Mouse (Mus musculus): ENCODE data around the gene Ptprf.

Gene Ptprf

DNA sequence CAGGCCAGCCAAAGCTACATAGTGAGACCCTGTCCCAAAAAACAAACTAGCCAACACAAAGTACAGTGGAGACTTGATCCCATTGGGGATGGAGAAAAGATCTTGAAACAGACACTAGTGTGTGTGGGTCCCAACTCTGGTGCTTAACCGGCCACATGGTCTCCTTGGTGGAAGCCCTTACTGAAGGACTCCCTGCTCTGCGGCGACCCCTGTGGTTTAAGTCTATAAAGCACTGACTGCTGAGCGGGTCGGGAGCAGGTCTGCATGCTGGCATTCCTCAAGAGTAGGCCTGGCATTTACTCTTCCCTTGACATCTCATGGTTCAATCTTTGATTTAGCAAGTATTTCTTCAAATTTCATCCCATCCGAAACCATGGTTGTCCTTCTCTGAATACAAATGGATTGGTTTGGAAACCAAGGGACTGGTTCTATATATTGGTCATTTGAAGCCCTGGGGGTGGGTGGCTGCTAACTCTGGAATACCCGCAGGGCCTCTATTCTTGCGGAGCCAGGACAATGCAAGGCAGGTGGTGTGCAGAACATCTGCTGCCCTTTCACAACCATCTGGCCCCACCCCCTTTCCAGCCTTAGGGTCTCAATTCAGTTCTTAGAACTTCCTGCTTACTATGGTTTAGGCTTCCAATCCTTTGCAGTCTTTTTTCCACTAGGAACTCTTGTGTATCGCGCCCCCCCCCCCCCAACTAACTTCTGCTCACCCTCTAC lies 84.1 kb downstream of the Ptprf start:
- DNase-seq (ENCODE audit: low read depth, low spot score) = no peak

DNA sequence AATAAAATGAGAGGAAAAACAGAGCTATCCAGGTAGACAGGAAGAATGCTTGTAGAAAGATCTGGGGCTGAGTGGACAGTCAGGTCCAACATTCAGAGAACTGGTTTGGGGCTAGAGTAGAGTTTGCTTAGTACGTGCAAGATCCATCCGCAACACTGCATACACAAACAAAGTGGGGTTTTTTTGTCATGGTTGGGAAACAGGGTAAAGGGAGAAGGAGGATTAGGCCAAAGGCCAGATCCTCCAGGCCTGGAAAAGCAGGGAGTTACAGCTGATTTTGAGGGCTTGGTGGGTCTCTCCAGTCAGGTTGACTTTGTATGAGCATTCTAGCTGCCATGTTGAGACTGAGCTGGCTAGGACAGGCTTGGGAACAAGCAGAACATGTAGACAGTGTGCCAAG lies 85.3 kb downstream of the Ptprf start:
- no peak for DNase-seq (ENCODE audit: low read depth, low spot score)

DNA sequence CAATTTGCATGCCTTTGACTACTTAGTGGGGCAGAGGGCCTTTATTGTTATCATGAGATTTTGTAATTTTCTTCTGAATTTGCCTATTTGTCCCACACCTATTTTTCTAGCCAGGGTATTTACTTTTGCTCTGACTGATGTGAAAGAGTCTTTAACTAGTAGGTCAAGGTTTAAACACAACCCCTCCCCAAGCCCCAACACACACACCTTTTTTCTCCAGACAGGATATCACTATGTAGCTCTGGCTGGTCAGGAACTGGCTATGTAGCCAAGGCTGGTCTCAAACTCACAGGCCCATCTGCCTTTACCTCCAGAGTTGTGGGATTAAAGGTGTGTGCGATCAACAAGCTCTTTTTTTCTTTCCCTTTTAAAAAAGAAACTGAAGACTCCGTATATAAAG lies 92.1 kb downstream of the Ptprf start:
- no peak for DNase-seq (ENCODE audit: low read depth, low spot score)

DNA sequence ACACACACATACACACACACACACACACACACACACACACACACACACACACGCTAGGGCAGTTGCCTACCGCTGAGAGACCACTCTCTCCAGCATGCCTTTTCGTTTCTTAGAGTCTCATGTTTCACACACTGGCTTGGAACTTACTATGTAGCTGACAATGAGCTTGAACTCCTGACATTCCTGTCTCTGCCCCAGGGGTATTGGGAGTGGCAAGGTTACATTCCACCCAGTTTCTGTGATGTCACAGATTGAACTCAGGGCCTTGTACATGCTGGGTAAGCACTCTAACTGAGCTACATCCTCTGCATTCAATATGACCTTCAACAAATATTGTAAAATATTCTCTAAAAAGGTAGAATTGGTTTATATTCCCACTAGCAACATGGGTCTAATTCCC lies 92.6 kb downstream of the Ptprf start:
- no peak for DNase-seq (ENCODE audit: low read depth, low spot score)

DNA sequence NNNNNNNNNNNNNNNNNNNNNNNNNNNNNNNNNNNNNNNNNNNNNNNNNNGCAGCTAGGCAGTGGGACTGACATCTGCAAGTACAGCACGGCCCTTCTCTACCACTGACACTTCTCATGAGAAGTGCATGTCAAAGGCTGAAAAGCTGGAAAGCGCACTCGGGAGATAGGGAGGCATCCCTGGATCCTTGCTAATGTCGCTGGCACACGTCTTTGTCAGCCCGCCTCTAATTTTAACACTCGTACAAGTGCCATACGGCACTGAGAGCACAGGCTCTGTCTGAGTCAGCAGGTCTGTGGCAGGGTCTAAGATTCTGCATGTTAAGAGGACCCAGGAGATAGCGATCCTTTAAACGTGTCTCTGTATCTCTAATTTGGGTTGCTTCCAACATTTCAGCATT lies 95.0 kb downstream of the Ptprf start:
- no peak for DNase-seq (ENCODE audit: low read depth, low spot score)

DNA sequence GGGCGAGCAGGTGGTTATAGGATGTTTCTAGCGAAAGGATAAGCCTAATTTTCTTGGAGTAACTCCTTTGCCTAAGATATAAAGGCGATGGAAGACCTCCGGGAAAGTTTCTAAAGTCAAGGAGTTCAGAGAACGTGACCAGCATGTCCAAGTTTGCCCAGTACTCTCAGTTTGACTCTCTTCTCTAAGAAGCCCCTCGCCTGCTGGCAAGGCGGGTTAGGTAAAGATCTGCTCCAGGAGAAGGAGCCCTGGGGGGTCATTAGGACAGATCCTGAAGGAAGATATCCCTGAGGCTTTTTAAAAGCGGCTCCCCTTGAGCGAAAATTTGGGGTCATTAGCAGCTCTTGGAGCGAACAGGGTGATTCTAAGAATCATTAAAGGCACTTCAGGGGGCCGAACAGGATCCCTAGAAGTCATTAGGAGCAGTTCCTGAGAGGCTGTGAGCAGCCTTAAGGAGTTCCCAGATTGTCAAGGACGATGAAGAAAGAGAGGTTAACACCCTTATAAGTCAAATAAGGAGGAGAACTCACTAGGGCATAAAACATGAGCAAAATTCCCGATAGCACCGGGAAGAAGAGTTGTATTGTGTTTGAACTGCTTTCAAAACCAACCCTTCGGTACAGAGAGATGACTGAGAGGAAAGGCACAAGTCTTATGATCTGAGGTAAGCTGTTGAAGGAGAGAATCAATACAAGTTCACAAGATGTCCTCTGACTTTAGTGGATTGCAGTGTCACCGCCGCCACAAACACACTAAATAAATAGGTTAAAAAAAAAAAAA lies 110.7 kb downstream of the Ptprf start:
- DNase-seq (ENCODE audit: low read depth, low spot score) = no peak

DNA sequence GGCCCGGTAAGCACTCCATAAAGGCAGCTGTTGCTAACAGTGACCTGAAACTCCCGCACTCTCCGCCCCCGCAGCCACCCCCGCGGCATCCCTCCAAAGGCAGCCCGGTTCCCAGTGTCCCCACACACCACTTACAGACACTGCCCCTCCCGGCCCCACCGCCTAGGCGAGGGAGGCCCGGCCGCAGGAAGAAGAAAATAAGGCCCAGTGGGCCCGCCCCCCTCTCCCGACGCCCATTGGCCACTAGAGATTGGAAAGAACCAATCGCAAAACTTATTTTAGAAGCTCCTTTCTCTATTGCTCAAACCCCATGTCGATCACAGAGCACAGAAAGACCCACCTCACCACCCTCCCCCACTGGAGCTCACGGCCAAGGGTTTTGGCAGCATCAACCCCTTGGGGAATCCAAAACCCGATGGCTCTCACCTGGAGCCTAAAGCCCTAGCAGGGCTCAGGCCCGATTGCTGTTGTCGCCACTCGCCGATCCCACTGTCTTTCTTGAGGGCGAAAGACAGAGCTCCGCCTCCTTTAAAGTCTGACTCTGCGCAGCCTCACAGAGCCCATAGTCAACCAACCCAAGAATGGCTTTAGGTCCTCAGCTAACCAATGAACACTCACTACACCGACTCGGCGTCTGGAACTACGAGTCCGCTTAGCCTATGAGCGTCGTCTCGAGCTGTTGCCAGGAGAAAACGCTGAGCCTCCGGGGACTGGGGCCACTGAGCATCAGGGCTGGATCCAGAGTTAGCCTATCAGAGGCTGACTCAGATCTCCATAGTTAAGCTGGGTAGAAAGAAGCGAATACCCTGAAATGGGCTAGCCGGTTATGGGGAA lies 111.5 kb downstream of the Ptprf start, which contains the start of gene Kdm4a:
Gene Kdm4a (minus strand): TSS at position 577 of the 834 bp plus-strand sequence.
- DNase-seq (ENCODE audit: low read depth, low spot score) = peak; percentile 94

DNA sequence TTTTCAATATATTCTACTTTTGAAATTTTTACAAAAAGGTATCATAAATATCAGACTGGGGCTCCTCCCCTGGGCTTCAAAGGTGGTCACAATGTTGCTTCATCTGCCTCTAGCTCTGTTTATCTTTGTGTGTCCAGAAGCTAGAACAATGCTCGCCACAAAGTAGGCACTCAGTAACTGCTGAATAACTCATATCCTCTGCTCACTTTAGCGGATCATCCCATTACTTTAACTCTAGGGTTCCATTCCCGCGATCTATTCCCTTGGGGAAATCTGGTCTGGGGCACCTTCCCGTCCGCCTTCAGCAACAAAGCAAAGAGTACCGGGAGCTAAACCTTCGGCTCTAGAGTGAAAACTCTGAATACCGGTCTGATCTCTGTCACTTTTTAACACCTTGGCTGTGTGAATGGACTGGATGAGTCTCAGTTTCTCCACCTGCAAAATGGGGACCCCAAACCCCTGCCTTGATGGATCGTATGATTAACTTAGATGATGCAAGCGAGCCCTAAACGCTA lies 112.2 kb downstream of the Ptprf start:
- DNase-seq (ENCODE audit: low read depth, low spot score) = no peak

DNA sequence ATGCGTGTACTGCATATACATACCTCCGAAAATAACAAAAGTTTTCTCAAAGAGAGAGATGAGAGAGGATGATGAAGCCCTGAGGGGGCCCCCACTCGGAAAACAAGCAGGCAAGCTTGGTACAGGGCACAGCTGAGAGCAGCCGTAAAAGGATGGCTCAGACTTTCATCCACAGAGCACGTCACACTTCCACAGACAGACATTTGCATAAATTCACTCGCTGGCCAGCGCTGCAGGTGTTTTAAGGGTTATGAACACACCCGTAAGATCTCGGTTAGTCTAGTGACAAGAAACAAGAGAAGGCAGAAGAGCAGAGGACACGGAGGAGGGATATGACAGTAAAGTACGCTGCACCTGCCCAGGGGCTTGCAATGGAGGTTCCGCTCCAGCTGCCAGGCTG lies 118.7 kb downstream of the Ptprf start:
- no peak for DNase-seq (ENCODE audit: low read depth, low spot score)

DNA sequence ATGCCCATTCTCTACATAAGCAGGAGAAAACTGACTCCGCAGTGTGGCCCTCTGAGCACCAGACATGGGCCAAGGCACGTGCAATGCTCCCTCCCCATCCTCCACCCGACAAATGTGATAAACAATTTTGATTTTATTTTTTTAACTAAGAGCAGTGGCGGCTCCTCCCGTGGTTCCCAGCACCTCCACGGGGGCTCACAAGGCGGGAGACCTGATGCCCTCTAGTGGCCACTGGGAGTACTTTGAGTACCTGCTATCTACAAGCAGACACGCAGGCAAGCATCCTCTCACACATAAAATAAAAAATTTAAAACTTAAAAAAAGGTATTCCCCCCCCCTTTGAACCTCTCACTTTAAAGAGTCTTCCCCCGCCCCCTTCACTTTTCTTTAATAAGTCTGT lies 120.2 kb downstream of the Ptprf start:
- no peak for DNase-seq (ENCODE audit: low read depth, low spot score)

DNA sequence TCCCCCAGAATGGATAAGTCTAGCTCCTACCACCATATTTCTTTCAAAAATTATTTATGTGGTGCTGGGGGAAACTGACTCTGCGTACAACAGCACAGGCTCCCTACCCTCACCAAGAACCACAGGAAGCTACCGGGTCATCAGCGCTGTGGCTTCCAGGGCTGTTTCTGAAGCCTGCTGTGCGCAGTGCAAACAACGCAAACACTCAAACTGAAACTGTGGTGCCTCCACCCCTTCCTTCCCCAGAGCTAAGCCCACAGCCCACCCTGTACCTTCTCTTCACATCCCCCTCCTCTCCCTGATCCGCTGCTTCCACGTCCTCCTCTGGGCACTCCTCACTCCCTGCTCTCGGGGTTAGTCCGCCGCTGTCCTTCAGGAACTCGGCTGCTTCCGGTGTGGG lies 129.1 kb downstream of the Ptprf start:
- DNase-seq (ENCODE audit: low read depth, low spot score) = no peak

Measured in retina, postnatal 7 days (tissue).